Mouse (Mus musculus): ENCODE data around the gene Stum. TPM values are rescaled to one million over a fixed set of nuclear protein-coding genes. Genes with fewer than 3 reads are reported as not detected.

The Stum gene
- total RNA-seq, 2 experiments from 2014 or later: 131 to 139 TPM

- peak in 1 of 2 experiments; percentile 54 for DNase-seq (ENCODE audit: extremely low spot score in 1 of 2, low spot score in 2 of 2)
- intact Hi-C loops (cut with DNase I): no loop called here
Measured at GRCm38 (mm10) chr1:180417118-180417517, 66.2 kb downstream of the Stum start.

- intact Hi-C loops (cut with DNase I): no loop called here
- DNase-seq (ENCODE audit: extremely low spot score in 1 of 2, low spot score in 2 of 2): no peak
Measured at GRCm38 (mm10) chr1:180415836-180416235, 67.5 kb downstream of the Stum start.

- DNase-seq (ENCODE audit: extremely low spot score in 1 of 2, low spot score in 2 of 2): no peak
- intact Hi-C loops (cut with DNase I): no loop called here
Measured at GRCm38 (mm10) chr1:180415064-180415463, 68.2 kb downstream of the Stum start.

GRCm38 (mm10) chr1:180410306-180410705 is 73.0 kb downstream of the Stum start:
- DNase-seq (ENCODE audit: extremely low spot score in 1 of 2, low spot score in 2 of 2): no peak
- intact Hi-C loops (cut with DNase I): no loop called here

GRCm38 (mm10) chr1:180409771-180410170 is 73.5 kb downstream of the Stum start:
- no peak for DNase-seq (ENCODE audit: extremely low spot score in 1 of 2, low spot score in 2 of 2)
- intact Hi-C loops (cut with DNase I): no loop called here

- intact Hi-C loops (cut with DNase I): no loop called here
- DNase-seq (ENCODE audit: extremely low spot score in 1 of 2, low spot score in 2 of 2): no peak
Measured at GRCm38 (mm10) chr1:180408832-180409231, 74.5 kb downstream of the Stum start.

- intact Hi-C loops (cut with DNase I): loop anchor here (2.0 kb wide), 2 partner anchors 77 to 139 kb away; partner anchors contain the start of gene Itpkb
- no peak for DNase-seq (ENCODE audit: extremely low spot score in 1 of 2, low spot score in 2 of 2)
Measured at GRCm38 (mm10) chr1:180407727-180408719, 75.3 kb downstream of the Stum start.

- no peak for DNase-seq (ENCODE audit: extremely low spot score in 1 of 2, low spot score in 2 of 2)
- intact Hi-C loops (cut with DNase I): loop anchor here (2.0 kb wide), 2 partner anchors 76 to 138 kb away; partner anchors contain the start of gene Itpkb
Measured at GRCm38 (mm10) chr1:180407171-180407671, 76.1 kb downstream of the Stum start.

- no peak for DNase-seq (ENCODE audit: extremely low spot score in 1 of 2, low spot score in 2 of 2)
- intact Hi-C loops (cut with DNase I): loop anchor here (2.0 kb wide), 2 partner anchors 76 to 138 kb away; partner anchors contain the start of gene Itpkb
Measured at GRCm38 (mm10) chr1:180406336-180407035, 76.8 kb downstream of the Stum start.

GRCm38 (mm10) chr1:180405576-180406335 is 77.5 kb downstream of the Stum start:
- peak in 1 of 2 experiments; percentile 76 for DNase-seq (ENCODE audit: extremely low spot score in 1 of 2, low spot score in 2 of 2)
- intact Hi-C loops (cut with DNase I): loop anchor here (2.0 kb wide), 2 partner anchors 75 to 137 kb away; partner anchors contain the start of gene Itpkb

- no peak for DNase-seq (ENCODE audit: extremely low spot score in 1 of 2, low spot score in 2 of 2)
Measured at GRCm38 (mm10) chr1:180404706-180405105, 78.6 kb downstream of the Stum start.

GRCm38 (mm10) chr1:180403694-180404606 is 79.4 kb downstream of the Stum start:
- peak in 1 of 2 experiments; percentile 63 for DNase-seq (ENCODE audit: extremely low spot score in 1 of 2, low spot score in 2 of 2)
- intact Hi-C loops (cut with DNase I): no loop called here

More at GRCm38 (mm10) chr1:180404706-180405105, 78.6 kb downstream of the Stum start:
- intact Hi-C loops (cut with DNase I): no loop called here

GRCm38 (mm10) chr1:180403357-180403693 is 80.0 kb downstream of the Stum start:
- DNase-seq (ENCODE audit: extremely low spot score in 1 of 2, low spot score in 2 of 2): no peak
- intact Hi-C loops (cut with DNase I): no loop called here

GRCm38 (mm10) chr1:180402481-180403081 is 80.7 kb downstream of the Stum start:
- intact Hi-C loops (cut with DNase I): no loop called here
- DNase-seq (ENCODE audit: extremely low spot score in 1 of 2, low spot score in 2 of 2): no peak

- no peak for DNase-seq (ENCODE audit: extremely low spot score in 1 of 2, low spot score in 2 of 2)
- intact Hi-C loops (cut with DNase I): no loop called here
Measured at GRCm38 (mm10) chr1:180401725-180402124, 81.6 kb downstream of the Stum start.

- intact Hi-C loops (cut with DNase I): no loop called here
- DNase-seq (ENCODE audit: extremely low spot score in 1 of 2, low spot score in 2 of 2): no peak
Measured at GRCm38 (mm10) chr1:180400691-180401455, 82.4 kb downstream of the Stum start.

- DNase-seq (ENCODE audit: extremely low spot score in 1 of 2, low spot score in 2 of 2): no peak
- intact Hi-C loops (cut with DNase I): no loop called here
Measured at GRCm38 (mm10) chr1:180398446-180398845, 84.9 kb downstream of the Stum start.
